Mouse (Mus musculus): Measurements from ENCODE around the gene Elf1.

The Elf1 gene

GRCm38 (mm10) chr14:79573482-79574191 is 92.6 kb downstream of the Elf1 start:
- in situ Hi-C loops (cut with MboI), result no loop called here

- in situ Hi-C loops (cut with MboI), result no loop called here
Measured at GRCm38 (mm10) chr14:79574361-79574760, 93.4 kb downstream of the Elf1 start.

- in situ Hi-C loops (cut with MboI), result loop anchor here (10.0 kb wide), 1 partner anchor 189 kb away; the partner anchor contains the start of genes Mtrf1 and Naa16
Measured at GRCm38 (mm10) chr14:79583526-79584245, 102.7 kb downstream of the Elf1 start.

- in situ Hi-C loops (cut with MboI), result loop anchor here (10.0 kb wide), 1 partner anchor 192 kb away; the partner anchor contains the start of genes Mtrf1 and Naa16
Measured at GRCm38 (mm10) chr14:79586499-79587138, 105.6 kb downstream of the Elf1 start.

GRCm38 (mm10) chr14:79587139-79587851 is 106.3 kb downstream of the Elf1 start, which contains the start of gene Sugt1:
Sugt1 (plus strand) TSS chr14:79587691.
- in situ Hi-C loops (cut with MboI), result loop anchor here (10.0 kb wide), 1 partner anchor 192 kb away; the partner anchor contains the start of genes Mtrf1 and Naa16

- in situ Hi-C loops (cut with MboI), result loop anchor here (10.0 kb wide), 1 partner anchor 193 kb away; the partner anchor contains the start of genes Mtrf1 and Naa16
Measured at GRCm38 (mm10) chr14:79587852-79588229, 106.8 kb downstream of the Elf1 start.

GRCm38 (mm10) chr14:79588534-79588951 is 107.5 kb downstream of the Elf1 start:
- in situ Hi-C loops (cut with MboI), result loop anchor here (10.0 kb wide), 1 partner anchor 194 kb away; the partner anchor contains the start of genes Mtrf1 and Naa16

GRCm38 (mm10) chr14:79589401-79589800 is 108.4 kb downstream of the Elf1 start:
- in situ Hi-C loops (cut with MboI), result loop anchor here (10.0 kb wide), 1 partner anchor 195 kb away; the partner anchor contains the start of genes Mtrf1 and Naa16

- in situ Hi-C loops (cut with MboI), result no loop called here
Measured at GRCm38 (mm10) chr14:79590916-79591315, 109.9 kb downstream of the Elf1 start.

GRCm38 (mm10) chr14:79591611-79592010 is 110.6 kb downstream of the Elf1 start:
- in situ Hi-C loops (cut with MboI), result no loop called here

- in situ Hi-C loops (cut with MboI), result no loop called here
Measured at GRCm38 (mm10) chr14:79594069-79594468, 113.1 kb downstream of the Elf1 start.

GRCm38 (mm10) chr14:79596602-79597001 is 115.6 kb downstream of the Elf1 start:
- in situ Hi-C loops (cut with MboI), result no loop called here

GRCm38 (mm10) chr14:79605881-79606280 is 124.9 kb downstream of the Elf1 start:
- in situ Hi-C loops (cut with MboI), result no loop called here

- in situ Hi-C loops (cut with MboI), result no loop called here
Measured at GRCm38 (mm10) chr14:79606392-79606791, 125.4 kb downstream of the Elf1 start.

- in situ Hi-C loops (cut with MboI), result no loop called here
Measured at GRCm38 (mm10) chr14:79606867-79607266, 125.9 kb downstream of the Elf1 start.

- in situ Hi-C loops (cut with MboI), result no loop called here
Measured at GRCm38 (mm10) chr14:79607352-79607751, 126.4 kb downstream of the Elf1 start.

GRCm38 (mm10) chr14:79608286-79608685 is 127.3 kb downstream of the Elf1 start:
- in situ Hi-C loops (cut with MboI), result no loop called here

- in situ Hi-C loops (cut with MboI), result no loop called here
Measured at GRCm38 (mm10) chr14:79617121-79617828, 136.3 kb downstream of the Elf1 start.

GRCm38 (mm10) chr14:79619802-79620201 is 138.8 kb downstream of the Elf1 start:
- in situ Hi-C loops (cut with MboI), result no loop called here

- in situ Hi-C loops (cut with MboI), result no loop called here
Measured at GRCm38 (mm10) chr14:79621143-79621542, 140.1 kb downstream of the Elf1 start.

All from mature B cell (primary cell).